Mouse (Mus musculus) MEL (cell line): ENCODE data around the gene Celf2.

ENCODE experiments used
- BHLHE40 ChIP-seq: IDR thresholded peaks from 2 replicates; pipeline ENCODE4 v1.6.1; 2012; ENCODE audit warnings: low read depth, mild to moderate bottlenecking, inconsistent platforms, low read length, improper control_type of control experiment, borderline replicate concordance
- CHD1 ChIP-seq: IDR thresholded peaks from 2 replicates; pipeline ENCODE4 v1.6.1; 2012; ENCODE audit warnings: low read depth, mild to moderate bottlenecking, inconsistent platforms, low read length, improper control_type of control experiment
- CTCF ChIP-seq, 3 experiments: IDR thresholded peaks in 2 of 3; conservative IDR thresholded peaks in 1 of 3; 2 replicates each; pipeline ENCODE4 v1.5.1; 2011 to 2012; ENCODE audit warnings: low read length in 3 of 3, low read depth in 2 of 3, mild to moderate bottlenecking in 2 of 3, improper control_type of control experiment in 1 of 3, inconsistent platforms in 1 of 3, mixed read lengths in 1 of 3, moderate library complexity in 1 of 3; ENCODE audit not compliant: control insufficient read depth in 1 of 3, insufficient read depth in 1 of 3, poor library complexity in 1 of 3, severe bottlenecking in 1 of 3
- GATA1 ChIP-seq: IDR thresholded peaks from 2 replicates; pipeline ENCODE4 v1.6.1; 2011; ENCODE audit warnings: low read depth, low read length, improper control_type of control experiment
- MAX ChIP-seq: IDR thresholded peaks from 2 replicates; pipeline ENCODE4 v1.6.1; 2011; ENCODE audit warnings: low read length, improper control_type of control experiment
- MEF2A ChIP-seq: IDR thresholded peaks from 2 replicates; pipeline ENCODE4 v1.6.1; 2014; ENCODE audit warnings: low read depth, mild to moderate bottlenecking, inconsistent platforms, low read length, improper control_type of control experiment; ENCODE audit not compliant: poor library complexity, insufficient replicate concordance, severe bottlenecking; ENCODE audit errors: extremely low read depth
- MXI1 ChIP-seq: IDR thresholded peaks from 2 replicates; pipeline ENCODE4 v1.6.1; 2011; ENCODE audit warnings: mild to moderate bottlenecking, low read depth, low read length, improper control_type of control experiment
- POLR2A ChIP-seq, 2 experiments: IDR thresholded peaks; 2 replicates each; pipeline ENCODE4 v1.6.1; 2011 to 2012; ENCODE audit warnings: low read length in 2 of 2, mild to moderate bottlenecking in 2 of 2, control low read depth in 1 of 2, improper control_type of control experiment in 1 of 2, low read depth in 1 of 2, moderate library complexity in 1 of 2; ENCODE audit not compliant: control insufficient read depth in 1 of 2, insufficient read depth in 1 of 2, poor library complexity in 1 of 2
- TAL1 ChIP-seq: IDR thresholded peaks from 2 replicates; pipeline ENCODE4 v1.6.1; 2012; ENCODE audit warnings: mild to moderate bottlenecking, inconsistent platforms, low read length, moderate library complexity, mixed read lengths
- TBP ChIP-seq: IDR thresholded peaks from 2 replicates; pipeline ENCODE4 v1.8.0; 2011; ENCODE audit warnings: low read depth, low read length, improper control_type of control experiment
- TCF12 ChIP-seq: IDR thresholded peaks from 2 replicates; pipeline ENCODE4 v1.6.1; 2014; ENCODE audit warnings: low read depth, mild to moderate bottlenecking, inconsistent platforms, low read length, improper control_type of control experiment, moderate library complexity
- UBTF ChIP-seq: IDR thresholded peaks from 2 replicates; pipeline ENCODE4 v1.6.1; 2012; ENCODE audit warnings: low read depth, mild to moderate bottlenecking, inconsistent platforms, low read length, improper control_type of control experiment, moderate library complexity, borderline replicate concordance; ENCODE audit not compliant: insufficient read depth
- ZC3H11A ChIP-seq: IDR thresholded peaks from 2 replicates; pipeline ENCODE4 v1.6.1; 2012; ENCODE audit warnings: low read depth, mild to moderate bottlenecking, inconsistent platforms, low read length, improper control_type of control experiment
- ZKSCAN1 ChIP-seq: IDR thresholded peaks from 2 replicates; pipeline ENCODE4 v1.6.1; 2012; ENCODE audit warnings: low read depth, mild to moderate bottlenecking, inconsistent platforms, low read length, improper control_type of control experiment, moderate library complexity

- TF ChIP-seq CTCF (IDR thresholded peaks at IDR 0.05 in 2 of 3, conservative IDR thresholded peaks at IDR 0.05 in 1 of 3; ENCODE audit: control insufficient read depth in 1 of 3, insufficient read depth in 1 of 3, low read depth in 2 of 3, low read length in 3 of 3, poor library complexity in 1 of 3, severe bottlenecking in 1 of 3) = no peak
- no peak for TF ChIP-seq POLR2A (IDR thresholded peaks at IDR 0.05; ENCODE audit: control insufficient read depth in 1 of 2, insufficient read depth in 1 of 2, low read depth in 1 of 2, low read length in 2 of 2, poor library complexity in 1 of 2)
- no peak for TF ChIP-seq TBP
- TF ChIP-seq GATA1 = no peak
- TF ChIP-seq BHLHE40 = no peak
- TF ChIP-seq MEF2A = no peak
- no peak for TF ChIP-seq ZKSCAN1
- no peak for TF ChIP-seq MXI1
- no peak for TF ChIP-seq ZC3H11A
- no peak for TF ChIP-seq CHD1
- TF ChIP-seq TCF12 = no peak
- TF ChIP-seq MAX = no peak
- TF ChIP-seq UBTF = no peak
- TF ChIP-seq TAL1 = no peak
Measured at GRCm38 (mm10) chr2:6893597-6893996, 615.8 kb downstream of the Celf2 start.
